Mouse (Mus musculus): ENCODE results near the gene Lsm10. TPM values are rescaled to one million over a fixed set of nuclear protein-coding genes. Genes with fewer than 3 reads are reported as not detected.

Gene Lsm10
- polyA plus RNA-seq, 1 experiment from 2014 or later, result 46.6 TPM

DNA sequence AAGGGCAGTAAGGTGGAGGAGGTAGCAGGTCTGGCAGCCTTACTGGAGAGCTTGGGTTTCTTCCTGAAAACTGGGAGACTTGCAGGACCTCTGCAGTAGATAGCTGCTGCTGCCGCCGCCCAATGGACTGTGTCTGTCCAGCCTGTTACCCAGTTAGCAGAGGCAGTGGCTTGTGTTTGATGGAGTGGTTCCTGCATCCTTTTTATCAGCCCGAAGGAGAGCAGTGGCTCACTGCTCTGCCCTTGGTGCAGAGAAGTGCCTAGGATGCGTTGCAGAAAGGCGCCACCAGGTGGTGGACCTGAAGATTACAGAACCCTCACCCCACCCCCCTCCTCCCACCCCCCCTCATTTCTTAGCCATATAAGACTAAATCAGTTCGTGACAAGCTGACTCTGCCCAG, 17.5 kb downstream of the Lsm10 start:
- Histone ChIP-seq H3K27me3 (no peaks in the 10 kb centered on the region), H3K4me2 (no peak overlapping the region), H3K4me3 (replicated peaks) (no peak overlapping the region), H3K9me3 (no peaks in the 10 kb centered on the region), H3K9ac (no peak overlapping the region), H3K27ac (no peak overlapping the region), H3K36me3 (replicated peaks) (0 out of 2 replicates have a peak, but pooled peaks cover 4% of the 10 kb centered on the region), H3K4me1 (peaks cover 31% of the 10 kb centered on the region)
- WGBS, result 16% methylated on average over 6 of the region's 6 CpGs
- no peak for ATAC-seq (ENCODE audit: low FRiP score)

- Histone ChIP-seq H3K36me3 (replicated peaks) (0 out of 2 replicates have a peak, but pooled peaks cover 7% of the 10 kb centered on the region), H3K9ac (no peak overlapping the region), H3K4me2 (no peak overlapping the region), H3K27ac (no peak overlapping the region), H3K4me3 (replicated peaks) (no peak overlapping the region), H3K4me1 (peaks cover 21% of the 10 kb centered on the region), H3K9me3 (no peaks in the 10 kb centered on the region), H3K27me3 (no peaks in the 10 kb centered on the region)
- WGBS, result 92% methylated on average over 9 of the region's 9 CpGs
- no peak for ATAC-seq (ENCODE audit: low FRiP score)
These were observed 19.0 kb downstream of the Lsm10 start for GRCm38 (mm10) chr4:126115411-126115810.

DNA sequence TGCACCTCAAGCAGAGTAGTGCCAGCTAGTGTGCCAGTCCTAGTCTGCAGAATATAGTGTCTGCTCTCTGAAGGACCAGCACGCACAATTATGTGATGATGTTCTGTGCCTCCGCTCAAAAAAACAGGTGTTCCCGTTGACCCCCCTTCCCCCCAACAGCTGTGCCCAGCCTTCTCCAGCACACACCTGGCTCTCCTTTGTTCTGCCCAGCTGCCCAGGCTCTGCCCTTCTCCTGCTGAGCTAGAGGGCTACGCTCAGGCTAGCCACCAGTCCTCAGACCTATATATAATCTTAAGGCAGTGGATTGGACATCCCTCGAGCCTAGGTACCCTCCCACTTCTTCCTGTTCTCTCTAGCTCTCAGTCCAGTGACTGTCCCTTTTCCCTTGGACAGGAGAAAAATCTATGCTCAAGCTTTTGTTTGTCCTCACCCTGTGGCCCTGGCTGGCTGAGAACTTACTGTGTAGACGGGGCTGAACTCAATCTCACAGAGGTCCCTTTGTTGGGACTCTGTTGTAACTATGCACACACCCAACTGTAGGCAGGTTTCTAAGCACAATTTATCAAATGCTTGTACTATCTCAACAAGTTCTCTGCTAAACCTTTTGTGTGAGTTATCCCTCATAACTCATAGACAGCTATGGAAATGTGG, 19.6 kb downstream of the Lsm10 start:
- Histone ChIP-seq H3K4me1 (peaks cover 15% of the 10 kb centered on the region), H3K9me3 (no peaks in the 10 kb centered on the region), H3K27me3 (no peaks in the 10 kb centered on the region), H3K4me3 (replicated peaks) (no peak overlapping the region), H3K27ac (no peak overlapping the region), H3K9ac (no peak overlapping the region), H3K4me2 (no peak overlapping the region), H3K36me3 (replicated peaks) (peaks cover 10% of the 10 kb centered on the region; the same call in 1 of the 2 replicates)
- 79% methylated on average over 6 of the region's 6 CpGs for WGBS
- ATAC-seq (ENCODE audit: low FRiP score), result no peak

GRCm38 (mm10) chr4:126117116-126117515, 20.7 kb downstream of the Lsm10 start:
- no peak overlapping the region for H3K4me2 ChIP-seq
- H3K36me3 ChIP-seq (replicated peaks), result peaks cover 17% of the 10 kb centered on the region
- 87% methylated on average over 8 of the region's 8 CpGs for WGBS
- peaks cover 8% of the 10 kb centered on the region; the same call in 1 of the 2 replicates for H3K9me3 ChIP-seq
- no peak overlapping the region for H3K27ac ChIP-seq
- no peak overlapping the region for H3K9ac ChIP-seq
- H3K4me1 ChIP-seq, result peaks cover 11% of the 10 kb centered on the region; the same call in 1 of the 2 replicates
- H3K27me3 ChIP-seq, result no peaks in the 10 kb centered on the region
- no peak overlapping the region for H3K4me3 ChIP-seq (replicated peaks)
- no peak for ATAC-seq (ENCODE audit: low FRiP score)

GRCm38 (mm10) chr4:126118651-126119050, 22.2 kb downstream of the Lsm10 start:
- no peak overlapping the region for H3K4me2 ChIP-seq
- H3K9ac ChIP-seq, result no peak overlapping the region
- peaks cover 19% of the 10 kb centered on the region for H3K36me3 ChIP-seq (replicated peaks)
- 95% methylated on average over 4 of the region's 4 CpGs for WGBS
- ATAC-seq (ENCODE audit: low FRiP score), result no peak
- peak overlapping the region; percentile 31; the same call in 1 of the 2 replicates for H3K27ac ChIP-seq
- H3K4me1 ChIP-seq, result peaks cover 11% of the 10 kb centered on the region; the same call in 1 of the 2 replicates
- no peaks in the 10 kb centered on the region for H3K27me3 ChIP-seq
- no peak overlapping the region for H3K4me3 ChIP-seq (replicated peaks)
- H3K9me3 ChIP-seq, result peaks cover 9% of the 10 kb centered on the region; the same call in 1 of the 2 replicates

DNA sequence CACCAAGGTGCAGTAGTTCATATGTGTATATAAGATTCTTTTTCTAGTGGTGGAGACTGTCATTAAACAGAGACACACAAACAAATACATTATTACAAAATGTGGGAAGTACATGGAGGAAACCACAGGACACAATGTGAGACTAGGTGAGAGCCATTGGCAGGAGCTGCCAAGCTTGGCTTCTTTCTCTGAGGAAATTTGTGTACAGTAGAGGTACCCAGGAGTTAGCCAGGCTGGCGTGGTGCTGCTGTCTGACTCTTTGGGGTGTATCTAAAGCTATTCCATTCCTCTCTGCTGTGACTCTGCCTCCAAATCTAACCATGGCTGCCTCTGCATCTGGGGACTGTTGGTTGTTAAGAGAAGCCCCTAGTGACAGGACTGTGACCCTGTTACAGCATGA, 22.6 kb downstream of the Lsm10 start:
- 88% methylated on average over 1 of the region's 1 CpGs for WGBS
- Histone ChIP-seq H3K4me1 (peaks cover 11% of the 10 kb centered on the region; the same call in 1 of the 2 replicates), H3K9ac (no peak overlapping the region), H3K27ac (peak overlapping the region; percentile 31), H3K4me3 (replicated peaks) (no peak overlapping the region), H3K36me3 (replicated peaks) (peaks cover 23% of the 10 kb centered on the region), H3K9me3 (peaks cover 9% of the 10 kb centered on the region; the same call in 1 of the 2 replicates), H3K27me3 (no peaks in the 10 kb centered on the region), H3K4me2 (no peak overlapping the region)
- ATAC-seq (ENCODE audit: low FRiP score), result no peak

- 92% methylated on average over 5 of the region's 5 CpGs for WGBS
- no peak for ATAC-seq (ENCODE audit: low FRiP score)
- H3K27ac ChIP-seq, result no peak overlapping the region
- no peak overlapping the region for H3K4me3 ChIP-seq (replicated peaks)
- H3K9ac ChIP-seq, result no peak overlapping the region
- peaks cover 9% of the 10 kb centered on the region; the same call in 1 of the 2 replicates for H3K9me3 ChIP-seq
- H3K36me3 ChIP-seq (replicated peaks), result peaks cover 33% of the 10 kb centered on the region
- H3K4me1 ChIP-seq, result peaks cover 11% of the 10 kb centered on the region; the same call in 1 of the 2 replicates
- H3K27me3 ChIP-seq, result no peaks in the 10 kb centered on the region
- H3K4me2 ChIP-seq, result no peak overlapping the region
These were observed 23.6 kb downstream of the Lsm10 start for GRCm38 (mm10) chr4:126120052-126120451.

DNA sequence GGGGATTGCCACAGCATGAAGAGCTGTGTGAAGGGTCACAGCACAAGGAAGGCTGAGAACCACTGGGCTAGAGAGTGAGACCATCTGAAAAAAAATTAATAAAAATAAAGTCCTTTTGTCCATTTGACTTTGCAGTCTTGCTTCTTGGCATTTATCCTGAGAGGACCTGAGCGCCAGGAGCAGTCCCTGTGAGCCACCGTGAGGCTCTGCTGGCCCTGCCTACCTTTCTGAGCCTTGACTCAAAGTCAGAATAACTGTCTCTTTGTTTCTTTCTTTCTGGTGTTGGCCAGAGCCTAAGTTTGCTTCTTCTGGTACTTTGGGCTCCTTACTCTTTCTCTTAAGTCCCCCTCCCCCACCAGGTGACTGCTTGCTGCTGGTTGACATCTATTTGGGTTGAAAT, 24.1 kb downstream of the Lsm10 start:
- Histone ChIP-seq H3K27ac (no peak overlapping the region), H3K4me1 (peaks cover 11% of the 10 kb centered on the region; the same call in 1 of the 2 replicates), H3K9me3 (peaks cover 9% of the 10 kb centered on the region; the same call in 1 of the 2 replicates), H3K27me3 (no peaks in the 10 kb centered on the region), H3K4me3 (replicated peaks) (no peak overlapping the region), H3K4me2 (no peak overlapping the region), H3K36me3 (replicated peaks) (peaks cover 36% of the 10 kb centered on the region), H3K9ac (no peak overlapping the region)
- ATAC-seq (ENCODE audit: low FRiP score), result no peak
- 97% methylated on average over 2 of the region's 2 CpGs for WGBS

DNA sequence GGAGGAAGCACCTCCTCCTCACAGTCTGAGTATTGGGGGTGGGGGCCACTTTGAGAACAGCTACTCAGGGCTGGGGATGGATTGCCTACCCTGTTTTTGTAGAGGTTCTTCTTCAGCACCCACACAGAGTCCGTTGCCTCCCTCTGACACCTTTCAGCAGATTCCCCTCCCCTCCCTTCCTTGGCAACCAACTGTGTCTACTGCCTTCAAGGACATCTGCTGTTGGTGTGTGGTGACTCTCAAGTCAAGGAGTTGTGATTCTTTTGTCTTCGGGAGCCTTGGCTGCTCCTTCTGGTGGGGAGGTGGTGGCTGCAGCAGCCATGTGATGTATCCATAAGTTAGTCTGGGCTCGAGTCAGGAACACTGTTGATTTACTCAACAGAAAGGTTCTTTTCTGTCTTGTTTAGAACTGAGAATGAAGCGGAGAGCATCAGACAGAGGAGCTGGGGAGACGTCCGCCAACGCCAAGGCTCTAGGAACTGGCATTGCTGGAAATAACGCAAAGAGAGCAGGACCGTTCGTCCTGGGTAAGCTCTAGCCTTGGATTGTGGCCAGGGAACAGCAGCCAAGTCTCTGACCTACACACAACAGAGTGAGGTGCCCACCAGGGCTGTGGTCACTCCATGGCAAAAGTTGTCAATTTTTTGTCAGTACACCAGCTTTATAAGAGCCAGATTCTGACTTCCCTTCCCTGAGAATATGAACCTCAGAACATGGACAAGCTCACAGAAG, 27.1 kb downstream of the Lsm10 start:
- no peak for ATAC-seq (ENCODE audit: low FRiP score)
- no peak overlapping the region for H3K4me3 ChIP-seq (replicated peaks)
- H3K4me1 ChIP-seq, result 0 out of 2 replicates have a peak, but pooled peaks cover 3% of the 10 kb centered on the region
- peaks cover 9% of the 10 kb centered on the region; the same call in 1 of the 2 replicates for H3K9me3 ChIP-seq
- no peak overlapping the region for H3K27ac ChIP-seq
- H3K9ac ChIP-seq, result no peak overlapping the region
- no peak overlapping the region for H3K4me2 ChIP-seq
- 94% methylated on average over 10 of the region's 10 CpGs for WGBS
- no peaks in the 10 kb centered on the region for H3K27me3 ChIP-seq
- peaks cover 55% of the 10 kb centered on the region for H3K36me3 ChIP-seq (replicated peaks)

DNA sequence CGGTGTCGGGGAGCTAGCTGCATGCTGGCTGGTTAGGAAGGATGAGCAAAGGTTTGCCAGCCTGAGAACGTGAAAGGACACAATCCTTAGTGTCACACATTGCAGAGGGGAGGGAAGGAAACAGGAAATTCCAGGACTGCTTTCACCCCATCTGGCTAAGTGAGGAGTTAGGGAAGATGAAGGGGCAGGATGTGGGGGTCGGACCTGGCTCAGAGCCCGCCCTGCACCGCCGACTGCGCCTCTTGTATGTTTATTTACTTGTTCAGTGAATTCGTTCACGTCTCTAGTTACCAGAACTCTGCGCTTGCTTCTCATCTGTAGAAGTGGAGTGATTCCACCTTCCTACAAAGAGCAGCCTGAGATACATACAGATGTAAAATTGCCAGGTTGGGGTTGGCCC, 34.1 kb downstream of the Lsm10 start:
- ATAC-seq (ENCODE audit: low FRiP score), result no peak
- Histone ChIP-seq H3K36me3 (replicated peaks) (peaks cover 66% of the 10 kb centered on the region), H3K9ac (no peak overlapping the region), H3K4me1 (peaks cover 16% of the 10 kb centered on the region), H3K4me2 (no peak overlapping the region), H3K4me3 (replicated peaks) (no peak overlapping the region), H3K9me3 (no peaks in the 10 kb centered on the region), H3K27me3 (no peaks in the 10 kb centered on the region), H3K27ac (peak overlapping the region; percentile 2; the same call in 1 of the 2 replicates)
- whole genome bisulfite sequencing, result 90% methylated on average over 11 of the region's 11 CpGs

- Histone ChIP-seq H3K27ac (0 out of 2 replicates have a peak overlapping the region, but pooled peaks have one; percentile 3), H3K36me3 (replicated peaks) (peaks cover 65% of the 10 kb centered on the region)
- ATAC-seq (ENCODE audit: low FRiP score), result 0 out of 2 replicates have a peak, but pooled peaks have one; percentile 61
These were observed 35.1 kb downstream of the Lsm10 start for GRCm38 (mm10) chr4:126131290-126132121.

More at GRCm38 (mm10) chr4:126131290-126132121, 35.1 kb downstream of the Lsm10 start:
- H3K27me3 ChIP-seq, result no peaks in the 10 kb centered on the region
- no peak overlapping the region for H3K9ac ChIP-seq
- H3K4me2 ChIP-seq, result no peak overlapping the region
- H3K4me1 ChIP-seq, result peaks cover 16% of the 10 kb centered on the region
- no peaks in the 10 kb centered on the region for H3K9me3 ChIP-seq
- 61% methylated on average over 10 of the region's 10 CpGs for WGBS
- no peak overlapping the region for H3K4me3 ChIP-seq (replicated peaks)

Measured in forebrain, embryonic 12.5 days (tissue).